Mouse (Mus musculus) thymus, adult 2 months (tissue): ENCODE measurements around the gene Trappc2l. TPM values are rescaled to one million over a fixed set of nuclear protein-coding genes. Genes with fewer than 3 reads are reported as not detected.

ENCODE experiments used
- DNase-seq: peaks from one replicate; pipeline ENCODE4 v3.0.0; 2021
- H3K27ac ChIP-seq: fragments of 200-500 bp; 2 replicates; pipeline ENCODE4 v1.5.1; 2012; ENCODE audit warnings: low read length, control low read depth; ENCODE audit not compliant: control insufficient read depth, insufficient read depth
- H3K27me3 ChIP-seq: fragments of 200-500 bp; 2 replicates; pipeline ENCODE4 v1.6.1; 2012; ENCODE audit warnings: mild to moderate bottlenecking, low read length, moderate library complexity, mixed read lengths; ENCODE audit not compliant: control insufficient read depth, insufficient read depth
- H3K36me3 ChIP-seq: fragments of 200-500 bp; 2 replicates; pipeline ENCODE4 v1.6.1; 2012; ENCODE audit warnings: mild to moderate bottlenecking, low read length, moderate library complexity; ENCODE audit not compliant: control insufficient read depth, insufficient read depth
- H3K4me1 ChIP-seq: fragments of 200-500 bp; replicated peaks from 2 replicates; pipeline ENCODE4 v1.6.1; 2012; ENCODE audit warnings: low read length; ENCODE audit not compliant: control insufficient read depth, insufficient read depth
- H3K4me3 ChIP-seq: fragments of 200-500 bp; 2 replicates; pipeline ENCODE4 v1.5.1; 2012; ENCODE audit warnings: mild to moderate bottlenecking, low read length, control low read depth, moderate library complexity; ENCODE audit not compliant: control insufficient read depth, insufficient read depth
- CTCF ChIP-seq: fragments of 200-500 bp; IDR thresholded peaks from 2 replicates; pipeline ENCODE4 v1.5.1; 2012; ENCODE audit warnings: mild to moderate bottlenecking, control low read depth, low read length, moderate library complexity, borderline replicate concordance; ENCODE audit not compliant: control insufficient read depth, poor library complexity, insufficient read depth; ENCODE audit errors: extremely low read depth
- POLR2A ChIP-seq: fragments of 200-500 bp; IDR thresholded peaks from 2 replicates; pipeline ENCODE4 v1.6.1; 2012; ENCODE audit warnings: mild to moderate bottlenecking, low read length, control low read depth, moderate library complexity; ENCODE audit not compliant: control insufficient read depth, poor library complexity, insufficient read depth; ENCODE audit errors: extremely low read depth
- WGBS: fragments of 180-500 bp; shearing (Covaris S2); methylation state at CpG from one replicate; pipeline ENCODE4 v1.1.7; 2018; 5-methylcytosine and 5-hydroxymethylcytosine counted together
- polyA plus RNA-seq: library from polyadenylated mRNA; depleted of rRNA; stranded (reverse); fragments of >200 nt; gene quantifications from 2 replicates; pipeline ENCODE4 v1.2.3, GENCODE M21; 2012

Trappc2l gene
- polyA plus RNA-seq, 1 experiment = 133 TPM

DNA sequence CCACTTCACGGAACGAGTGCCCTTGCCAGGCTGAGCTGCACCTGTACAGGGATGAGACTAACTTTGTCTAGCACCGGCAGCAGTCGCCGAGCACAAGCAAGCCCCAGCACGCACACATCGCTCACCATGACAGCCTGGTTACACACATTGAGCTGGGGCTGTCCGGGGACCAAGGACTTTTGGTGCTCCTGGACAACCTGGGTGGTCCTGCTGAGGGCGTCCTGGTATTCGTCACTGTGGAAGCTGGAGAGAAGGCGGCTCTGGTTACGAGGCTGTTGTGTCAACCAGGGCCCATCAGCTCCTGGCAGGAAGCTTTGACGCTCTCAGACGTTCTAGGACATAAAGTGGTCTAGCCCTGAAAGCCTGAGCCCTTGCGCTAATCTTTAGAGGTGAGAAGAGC, 30.5 kb upstream of the Trappc2l start:
- TF ChIP-seq CTCF = no peak
- no peak for TF ChIP-seq POLR2A
- H3K4me1 ChIP-seq = peaks cover 6% of the 10 kb centered on the region
- H3K27me3 ChIP-seq = no peaks in the 10 kb centered on the region
- no peak for DNase-seq
- no peak overlapping the region for H3K27ac ChIP-seq
- H3K36me3 ChIP-seq = no peaks in the 10 kb centered on the region
- H3K4me3 ChIP-seq = no peak overlapping the region
- 92% methylated on average over 14 of the region's 15 CpGs for WGBS

DNA sequence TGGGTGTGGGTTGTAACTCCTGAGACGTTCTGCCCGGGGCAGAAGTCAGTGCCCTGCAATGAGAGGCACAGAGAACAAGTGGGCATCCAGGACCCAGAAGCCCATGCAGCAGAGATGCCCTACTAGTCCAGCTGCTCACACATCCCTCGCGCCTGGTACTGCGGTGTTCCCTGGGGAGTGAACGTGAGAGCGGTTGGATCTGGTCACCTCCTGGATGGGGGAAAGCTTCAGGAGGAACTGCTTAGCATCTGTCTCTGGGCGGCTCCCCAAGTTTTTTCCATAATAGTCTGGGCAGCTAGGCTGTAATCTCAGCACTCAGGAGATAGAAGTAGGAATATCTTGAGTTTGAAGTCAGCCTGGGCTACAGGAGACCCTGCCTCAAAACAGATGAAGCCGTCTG, 26.5 kb upstream of the Trappc2l start:
- H3K36me3 ChIP-seq = no peaks in the 10 kb centered on the region
- no peaks in the 10 kb centered on the region for H3K4me1 ChIP-seq
- TF ChIP-seq CTCF (no peak), POLR2A (no peak)
- DNase-seq = no peak
- 96% methylated on average over 9 of the region's 9 CpGs for WGBS
- no peak overlapping the region for H3K4me3 ChIP-seq
- H3K27me3 ChIP-seq = no peaks in the 10 kb centered on the region
- H3K27ac ChIP-seq = no peak overlapping the region

DNA sequence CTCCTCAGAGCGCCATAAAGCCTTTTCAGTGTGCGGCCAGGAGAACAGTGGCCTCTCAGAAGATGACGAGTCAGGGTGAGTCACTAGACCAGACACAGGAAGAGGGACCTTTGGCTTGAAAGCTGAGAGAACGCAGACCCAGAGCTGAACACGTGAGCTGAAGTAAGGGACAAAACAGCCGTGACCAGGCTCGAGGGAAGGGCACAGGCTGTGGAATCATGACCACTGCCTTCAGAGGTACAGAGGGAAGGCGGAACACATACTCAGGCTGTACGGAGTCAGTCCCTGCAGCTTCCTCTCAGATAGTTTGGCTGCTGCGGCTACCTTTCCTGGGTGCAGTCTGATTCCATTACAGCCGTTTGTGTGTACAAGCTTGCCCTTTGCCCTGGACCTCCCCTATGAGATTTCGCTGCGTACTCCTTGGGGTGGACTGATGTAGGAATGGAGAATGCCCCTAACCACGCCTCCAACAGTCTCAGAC, 26.0 kb upstream of the Trappc2l start:
- H3K4me1 ChIP-seq = no peaks in the 10 kb centered on the region
- H3K36me3 ChIP-seq = no peaks in the 10 kb centered on the region

DNA sequence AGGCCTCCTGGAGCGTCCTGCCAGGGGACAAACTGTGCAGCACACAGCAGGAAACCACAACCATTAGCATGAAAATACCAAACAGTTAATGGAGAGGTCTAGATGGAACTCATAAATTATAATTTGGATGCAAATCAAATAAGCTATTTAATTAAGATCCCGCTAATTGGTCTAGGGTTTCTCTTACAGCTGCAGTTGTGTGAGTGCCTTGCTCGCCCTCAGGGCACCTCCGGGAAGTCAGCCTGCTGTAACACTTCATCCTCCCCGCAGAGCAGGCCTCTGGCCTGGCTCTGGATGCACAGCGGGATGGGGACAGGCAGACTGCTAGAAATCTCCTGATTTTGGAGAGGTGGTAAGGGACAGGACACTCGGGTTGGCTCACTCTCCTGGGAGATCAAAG, 25.3 kb upstream of the Trappc2l start:
- DNase-seq = no peak
- WGBS = 96% methylated on average over 7 of the region's 7 CpGs
- no peak overlapping the region for H3K27ac ChIP-seq
- H3K27me3 ChIP-seq = no peaks in the 10 kb centered on the region
- no peaks in the 10 kb centered on the region for H3K4me1 ChIP-seq
- no peak overlapping the region for H3K4me3 ChIP-seq
- no peaks in the 10 kb centered on the region for H3K36me3 ChIP-seq
- TF ChIP-seq POLR2A = no peak
- no peak for TF ChIP-seq CTCF

More for the DNA sequence above, 26.0 kb upstream of the Trappc2l start:
- TF ChIP-seq CTCF (no peak), POLR2A (no peak)
- no peak for DNase-seq
- Histone ChIP-seq H3K27me3 (no peaks in the 10 kb centered on the region), H3K4me3 (no peak overlapping the region), H3K27ac (no peak overlapping the region)
- 87% methylated on average over 14 of the region's 14 CpGs for WGBS

DNA sequence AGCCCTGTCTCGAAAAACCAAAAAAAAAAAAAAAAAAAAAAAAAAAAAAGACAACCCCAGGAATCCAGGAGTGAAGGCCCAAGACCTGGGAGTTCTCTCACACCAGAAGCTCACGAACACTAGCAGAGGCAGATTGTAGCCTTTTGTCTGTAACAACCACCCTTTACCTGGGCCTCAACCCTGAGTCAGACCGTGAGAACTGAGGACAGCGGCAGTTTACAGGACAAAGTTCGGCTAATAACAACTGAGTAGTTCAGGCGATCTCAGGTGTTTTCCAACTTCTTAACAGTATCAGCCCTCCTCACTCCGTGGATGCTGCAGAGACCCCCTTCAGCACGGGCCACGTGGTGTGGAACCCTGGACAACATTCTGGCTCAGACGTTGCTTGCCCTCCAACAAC, 24.7 kb upstream of the Trappc2l start:
- H3K4me1 ChIP-seq = no peaks in the 10 kb centered on the region

DNA sequence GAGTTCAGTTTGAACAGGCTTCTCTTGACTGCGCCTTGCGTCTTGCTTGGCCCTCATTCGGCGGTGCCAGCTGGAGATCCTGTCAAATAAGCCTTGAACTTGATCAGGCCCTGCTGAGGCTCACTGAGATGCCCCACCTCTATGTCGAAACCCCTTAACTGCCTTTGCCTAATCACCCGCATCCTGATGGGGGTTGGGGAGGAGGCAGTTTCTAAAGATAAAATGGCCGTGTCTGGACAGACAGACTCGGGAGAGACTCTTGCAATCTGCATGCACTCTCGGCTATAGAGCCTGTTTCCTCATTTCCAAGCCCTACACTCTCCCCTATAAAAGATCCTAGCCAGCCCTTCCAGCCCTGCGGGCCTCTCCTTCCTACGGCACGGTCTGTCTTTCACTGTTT, 18.2 kb upstream of the Trappc2l start:
- Histone ChIP-seq H3K4me1 (peaks cover 18% of the 10 kb centered on the region), H3K27ac (no peak overlapping the region), H3K27me3 (no peaks in the 10 kb centered on the region), H3K36me3 (no peaks in the 10 kb centered on the region), H3K4me3 (no peak overlapping the region)
- 93% methylated on average over 12 of the region's 12 CpGs for WGBS
- TF ChIP-seq POLR2A = no peak
- no peak for TF ChIP-seq CTCF
- DNase-seq = no peak

More for the DNA sequence above, 24.7 kb upstream of the Trappc2l start:
- no peak for DNase-seq
- WGBS = 94% methylated on average over 10 of the region's 10 CpGs
- H3K36me3 ChIP-seq = no peaks in the 10 kb centered on the region
- no peaks in the 10 kb centered on the region for H3K27me3 ChIP-seq
- no peak overlapping the region for H3K27ac ChIP-seq
- TF ChIP-seq POLR2A (no peak), CTCF (no peak)
- H3K4me3 ChIP-seq = no peak overlapping the region
